Mouse (Mus musculus) layer of hippocampus, adult 2 months (tissue): ENCODE results near the gene Clstn1. TPM values are rescaled to one million over a fixed set of nuclear protein-coding genes. Genes with fewer than 3 reads are reported as not detected.

Experiments
- DNase-seq, 2 experiments: peaks; one replicate each; pipeline ENCODE4 v3.0.0; 2022; ENCODE audit warnings: low spot score in 2 of 2
- H3K27ac ChIP-seq: fragments of 200-600 bp; 2 replicates; pipeline ENCODE4 v1.8.1; 2022
- H3K4me3 ChIP-seq: fragments of 200-600 bp; 2 replicates; pipeline ENCODE4 v1.8.1; 2022; ENCODE audit warnings: mild to moderate bottlenecking
- CTCF ChIP-seq: fragments of 200-600 bp; conservative IDR thresholded peaks from 2 replicates; pipeline ENCODE4 v1.8.1; 2022; ENCODE audit warnings: antibody characterized with exemption, mild to moderate bottlenecking, moderate library complexity
- total RNA-seq, 2 experiments: library from RNA; stranded (reverse); gene quantifications; 2 replicates each; pipeline ENCODE4 v1.2.3; 2021

Clstn1 gene
- total RNA-seq, 2 experiments from 2014 or later: 748 to 817 TPM

DNA sequence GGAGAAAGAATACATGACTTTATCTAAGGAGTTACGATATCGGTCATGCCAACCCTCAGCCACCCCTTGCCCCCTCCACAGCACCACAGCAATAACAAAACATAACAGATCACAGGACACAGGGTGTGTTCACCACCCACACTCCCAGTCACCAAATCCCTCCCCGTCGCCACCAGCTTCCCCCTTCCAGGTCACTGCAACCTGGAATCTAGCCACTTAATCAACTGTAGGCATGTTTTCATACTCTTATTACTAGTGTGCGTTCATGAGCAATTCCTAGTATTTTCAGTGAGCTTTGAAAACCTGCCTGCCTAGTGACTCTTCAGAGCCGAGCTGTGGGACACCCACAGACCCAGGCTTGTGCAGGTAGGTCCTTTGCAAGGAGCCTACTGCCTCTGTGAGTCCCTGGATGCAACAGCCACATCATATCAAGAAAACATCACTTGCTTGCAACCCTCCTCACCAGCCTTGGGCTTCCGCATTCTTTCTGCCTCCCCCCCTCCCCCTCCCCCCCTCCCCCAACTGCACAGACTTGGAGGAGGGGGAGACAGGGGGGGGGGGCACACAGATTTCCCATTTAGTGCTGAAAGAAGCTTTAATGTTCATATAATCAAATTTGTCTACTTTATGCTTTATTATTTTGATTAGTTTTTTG is 77.7 kb downstream of the Clstn1 start:
- no peak for TF ChIP-seq CTCF
- DNase-seq: no peak

DNA sequence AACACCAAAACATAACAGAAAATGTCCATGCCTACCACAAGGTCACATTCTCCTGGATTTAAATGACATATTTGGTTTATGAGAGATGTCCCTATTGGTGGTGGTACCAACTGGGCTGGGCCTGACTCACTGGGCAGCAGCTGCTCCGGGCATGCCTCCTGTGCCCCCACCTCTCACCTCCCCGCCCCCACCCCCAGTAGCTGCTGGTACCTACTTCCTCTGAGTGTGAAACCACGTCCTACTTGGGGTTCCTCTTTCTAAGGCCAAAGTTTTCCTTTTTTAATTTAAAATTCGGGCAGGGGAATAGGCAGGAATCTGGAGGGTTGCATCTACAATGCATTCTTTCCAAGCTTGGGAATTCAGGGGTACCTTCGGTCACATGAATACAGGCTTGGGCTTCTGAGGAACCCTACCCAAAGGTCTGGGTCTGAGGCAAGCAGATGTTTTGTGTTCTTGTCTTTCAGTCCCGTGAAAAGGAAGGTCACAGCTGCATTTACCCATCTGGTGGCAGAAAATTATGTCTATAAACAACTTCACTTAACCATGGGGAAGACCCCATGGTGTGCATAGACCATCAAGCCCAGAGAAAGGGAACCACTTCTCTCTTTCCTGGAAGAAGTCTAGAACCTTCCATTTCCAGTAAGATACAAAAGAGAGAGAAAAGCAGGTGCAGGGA is 78.9 kb downstream of the Clstn1 start:
- H3K27ac ChIP-seq: no peak overlapping the region
- no peak for TF ChIP-seq CTCF
- no peak overlapping the region for H3K4me3 ChIP-seq
- DNase-seq: no peak

More for the DNA sequence above, 77.7 kb downstream of the Clstn1 start:
- no peak overlapping the region for H3K27ac ChIP-seq
- H3K4me3 ChIP-seq: no peak overlapping the region

- no peak for DNase-seq
- TF ChIP-seq CTCF: no peak
Observed at GRCm38 (mm10) chr4:149665692-149666090, 79.4 kb downstream of the Clstn1 start.

GRCm38 (mm10) chr4:149671175-149671574 is 84.9 kb downstream of the Clstn1 start:
- H3K4me3 ChIP-seq: no peak overlapping the region
- no peak overlapping the region for H3K27ac ChIP-seq
- no peak for TF ChIP-seq CTCF

More at GRCm38 (mm10) chr4:149665692-149666090, 79.4 kb downstream of the Clstn1 start:
- Histone ChIP-seq H3K27ac (no peak overlapping the region), H3K4me3 (no peak overlapping the region)

GRCm38 (mm10) chr4:149672747-149673146 is 86.5 kb downstream of the Clstn1 start:
- Histone ChIP-seq H3K4me3 (no peak overlapping the region), H3K27ac (no peak overlapping the region)
- TF ChIP-seq CTCF: no peak
- no peak for DNase-seq

More at GRCm38 (mm10) chr4:149671175-149671574, 84.9 kb downstream of the Clstn1 start:
- no peak for DNase-seq

GRCm38 (mm10) chr4:149674814-149675377 is 88.6 kb downstream of the Clstn1 start:
- H3K27ac ChIP-seq: peak overlapping the region; percentile 79; the same call in 1 of the 2 replicates
- TF ChIP-seq CTCF: no peak
- DNase-seq: no peak
- H3K4me3 ChIP-seq: peak overlapping the region; percentile 78

DNA sequence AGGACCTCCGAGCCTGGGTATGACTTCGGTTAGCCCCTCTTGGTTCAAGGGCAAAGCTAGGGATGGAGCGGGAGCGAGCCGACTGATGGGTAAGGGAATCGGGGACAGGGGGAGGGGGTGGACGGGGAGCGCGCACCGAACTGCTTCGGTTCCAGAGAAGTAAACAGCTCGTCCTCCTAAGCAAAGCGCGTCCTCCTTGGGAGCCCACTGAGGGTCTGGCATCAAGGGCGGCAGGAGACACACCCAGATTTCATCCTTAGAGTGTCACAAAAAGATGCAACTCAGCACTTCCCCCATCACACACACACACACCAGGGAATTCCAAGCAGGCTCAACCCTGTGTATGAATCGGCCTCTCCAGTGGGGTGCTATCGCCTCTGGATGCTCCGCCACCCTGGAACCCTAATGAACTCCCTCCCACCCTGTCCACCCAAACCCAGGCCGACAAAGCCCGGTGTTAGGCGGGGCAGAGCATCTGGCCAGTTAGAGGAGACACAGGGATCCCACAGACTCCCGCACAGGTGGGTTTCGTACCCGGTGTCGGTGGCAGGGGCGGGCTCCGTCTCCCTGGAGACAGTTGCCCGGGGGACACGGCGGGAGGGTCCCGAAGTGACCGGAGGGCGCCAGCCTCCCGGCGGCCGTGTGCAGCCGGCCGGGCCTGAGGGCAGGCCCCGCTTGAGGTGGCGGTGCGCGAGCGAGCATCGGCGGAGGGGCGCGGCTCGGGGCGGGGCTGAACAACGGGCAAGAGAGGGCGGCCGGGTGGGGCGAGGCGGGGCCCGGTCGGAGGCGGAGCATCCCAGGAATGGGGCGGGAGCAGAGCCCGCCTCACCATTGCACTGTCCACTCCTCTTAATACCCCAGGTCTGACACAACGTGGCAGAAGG is 89.4 kb downstream of the Clstn1 start:
- H3K4me3 ChIP-seq: peak overlapping the region; percentile 78
- DNase-seq: peak; percentile 53 to 76
- no peak for TF ChIP-seq CTCF
- peak overlapping the region; percentile 79 for H3K27ac ChIP-seq

GRCm38 (mm10) chr4:149678006-149678405 is 91.7 kb downstream of the Clstn1 start:
- no peak for DNase-seq
- no peak for TF ChIP-seq CTCF
- H3K4me3 ChIP-seq: no peak overlapping the region
- no peak overlapping the region for H3K27ac ChIP-seq

GRCm38 (mm10) chr4:149679056-149679770 is 92.9 kb downstream of the Clstn1 start:
- no peak overlapping the region for H3K27ac ChIP-seq

DNA sequence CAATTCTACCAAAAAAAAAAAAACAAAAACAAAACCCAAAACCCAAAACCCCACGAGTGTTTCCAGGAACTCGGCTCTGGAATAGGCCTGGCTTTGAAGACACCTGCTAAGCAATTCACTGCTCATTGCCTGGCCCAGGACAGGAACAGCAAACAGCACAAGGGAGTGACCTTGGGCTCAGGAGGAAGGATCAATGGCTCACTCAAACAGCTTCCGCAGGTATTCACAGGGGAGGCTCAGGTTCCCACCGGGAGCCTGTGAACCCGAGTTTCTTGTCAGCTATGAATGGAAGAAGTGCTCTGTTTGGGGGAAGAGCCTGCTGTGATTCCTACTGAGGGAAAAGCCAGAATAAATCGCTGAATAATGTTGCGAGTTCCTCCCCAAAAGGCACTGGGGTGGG is 97.6 kb downstream of the Clstn1 start:
- no peak for DNase-seq
- Histone ChIP-seq H3K27ac (no peak overlapping the region), H3K4me3 (no peak overlapping the region)
- no peak for TF ChIP-seq CTCF

More at GRCm38 (mm10) chr4:149679056-149679770, 92.9 kb downstream of the Clstn1 start:
- TF ChIP-seq CTCF: no peak
- H3K4me3 ChIP-seq: no peak overlapping the region
- no peak for DNase-seq

DNA sequence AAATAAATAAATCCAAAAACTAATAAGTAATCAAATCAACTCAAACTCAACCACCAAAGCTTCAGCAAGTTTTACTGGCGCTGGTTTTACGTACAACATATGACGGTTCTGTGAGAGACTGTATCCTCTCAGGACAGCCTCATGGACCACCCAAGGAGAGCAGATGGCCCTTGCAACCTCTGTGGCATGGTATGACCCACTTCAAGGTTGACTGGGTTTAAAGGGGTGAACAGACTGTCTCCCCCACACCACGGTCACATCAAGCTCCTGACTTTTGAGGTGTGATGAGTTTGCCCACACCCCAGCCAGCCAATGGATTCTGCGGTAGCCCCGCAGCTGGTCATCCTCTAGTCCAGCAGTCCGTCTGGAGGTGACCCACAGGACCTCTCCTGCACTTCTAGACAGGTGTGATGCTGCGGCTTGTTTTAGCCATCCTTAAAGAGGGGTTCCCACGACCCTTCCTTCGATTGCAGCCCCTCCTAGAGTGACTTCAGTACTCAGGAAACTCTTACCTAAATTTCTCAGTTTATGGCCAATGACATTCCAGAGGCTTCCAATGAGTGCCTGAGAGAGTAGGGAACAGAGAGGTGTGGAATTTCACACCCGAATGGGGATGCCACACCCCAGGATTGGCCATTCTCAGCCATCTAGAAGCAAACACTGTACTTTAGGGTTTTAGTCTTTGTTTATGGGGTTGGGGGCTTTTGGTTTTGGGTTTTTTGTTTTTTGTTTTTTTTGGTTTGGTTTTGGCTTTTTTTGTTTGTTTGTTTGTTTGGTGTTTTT is 98.8 kb downstream of the Clstn1 start:
- no peak for DNase-seq
- TF ChIP-seq CTCF: no peak
- no peak overlapping the region for H3K27ac ChIP-seq
- no peak overlapping the region for H3K4me3 ChIP-seq
